Mouse (Mus musculus) testis, adult 2 months (tissue): ENCODE data around the gene Zfp280b. TPM values are rescaled to one million over a fixed set of nuclear protein-coding genes. Genes with fewer than 3 reads are reported as not detected.
"Not testable (repeated sequence)": the region's sequence is repeated elsewhere in the genome, so short reads cannot be mapped to it uniquely, and the experiment has no call there.

Experiments
- H3K27ac ChIP-seq: fragments of 200-500 bp; 2 replicates; pipeline ENCODE4 v1.5.1; 2012; ENCODE audit warnings: low read depth, low read length; ENCODE audit not compliant: control insufficient read depth, insufficient read depth
- H3K27me3 ChIP-seq: fragments of 200-500 bp; 2 replicates; pipeline ENCODE4 v1.6.1; 2012; ENCODE audit warnings: mild to moderate bottlenecking, low read length, moderate library complexity; ENCODE audit not compliant: control insufficient read depth, insufficient read depth
- H3K36me3 ChIP-seq: fragments of 200-500 bp; 2 replicates; pipeline ENCODE4 v1.6.1; 2012; ENCODE audit warnings: mild to moderate bottlenecking, low read length; ENCODE audit not compliant: control insufficient read depth, insufficient read depth
- H3K4me1 ChIP-seq: fragments of 200-500 bp; 2 replicates; pipeline ENCODE4 v1.6.1; 2012; ENCODE audit warnings: low read length; ENCODE audit not compliant: control insufficient read depth, insufficient read depth
- H3K4me3 ChIP-seq: fragments of 200-500 bp; 2 replicates; pipeline ENCODE4 v1.5.1; 2012; ENCODE audit warnings: low read depth, mild to moderate bottlenecking, low read length, moderate library complexity, mixed read lengths; ENCODE audit not compliant: control insufficient read depth
- CTCF ChIP-seq: fragments of 200-500 bp; IDR thresholded peaks from 2 replicates; pipeline ENCODE4 v1.5.1; 2012; ENCODE audit warnings: low read depth, mild to moderate bottlenecking, inconsistent platforms, low read length, moderate library complexity; ENCODE audit not compliant: control insufficient read depth, insufficient read depth, insufficient replicate concordance
- POLR2A ChIP-seq: fragments of 200-500 bp; IDR thresholded peaks from 2 replicates; pipeline ENCODE4 v1.6.1; 2012; ENCODE audit warnings: low read depth, mild to moderate bottlenecking, inconsistent platforms, low read length, moderate library complexity; ENCODE audit not compliant: control insufficient read depth
- polyA plus RNA-seq: library from polyadenylated mRNA; depleted of rRNA; stranded (reverse); fragments of >200 nt; gene quantifications from 2 replicates; pipeline ENCODE4 v1.2.3, GENCODE M21; 2012; rRNA removed

The Zfp280b gene
- polyA plus RNA-seq: 3.8 and 4.9 TPM in 2 replicates

GRCm38 (mm10) chr10:76032402-76033118, at the start of gene Zfp280b:
Gene Zfp280b (plus strand): TSS chr10:76032650.
- TF ChIP-seq CTCF: peak; percentile 33; the same call in 1 of the 2 replicates
- TF ChIP-seq POLR2A: peak; percentile 54; the same call in 1 of the 2 replicates
- peak within 1 kb of the TSS; percentile 72 for H3K27ac ChIP-seq
- H3K4me3 ChIP-seq: peak within 1 kb of the TSS; percentile 87
- no peaks in the 10 kb centered on the region for H3K27me3 ChIP-seq
- H3K4me1 ChIP-seq: peaks cover 5% of the 10 kb centered on the region
- no peaks in the 10 kb centered on the region for H3K36me3 ChIP-seq

- H3K4me1 ChIP-seq: no peaks in the 10 kb centered on the region
- H3K27me3 ChIP-seq: no peaks in the 10 kb centered on the region
- no peak for TF ChIP-seq POLR2A
- no peak for TF ChIP-seq CTCF
- H3K36me3 ChIP-seq: no peaks in the 10 kb centered on the region
- H3K4me3 ChIP-seq: no peak overlapping the region
- no peak overlapping the region for H3K27ac ChIP-seq
Observed at GRCm38 (mm10) chr10:75990430-75991042, 41.9 kb upstream of the Zfp280b start.

GRCm38 (mm10) chr10:75993616-75994240, 38.7 kb upstream of the Zfp280b start:
- Histone ChIP-seq H3K27me3 (no peaks in the 10 kb centered on the region), H3K4me3 (no peak overlapping the region), H3K4me1 (no peaks in the 10 kb centered on the region), H3K36me3 (no peaks in the 10 kb centered on the region), H3K27ac (no peak overlapping the region)
- no peak for TF ChIP-seq CTCF
- no peak for TF ChIP-seq POLR2A

- not testable (repeated sequence) for H3K27ac ChIP-seq, H3K36me3 ChIP-seq, H3K27me3 ChIP-seq, H3K4me3 ChIP-seq, H3K4me1 ChIP-seq
Observed at GRCm38 (mm10) chr10:75994531-75995210, 37.8 kb upstream of the Zfp280b start.

GRCm38 (mm10) chr10:75995463-75995862, 37.0 kb upstream of the Zfp280b start:
- no peaks in the 10 kb centered on the region for H3K27me3 ChIP-seq
- TF ChIP-seq POLR2A: no peak
- TF ChIP-seq CTCF: no peak; the same call in 1 of the 2 replicates
- no peaks in the 10 kb centered on the region for H3K36me3 ChIP-seq
- no peak overlapping the region for H3K4me3 ChIP-seq
- no peak overlapping the region for H3K27ac ChIP-seq
- no peaks in the 10 kb centered on the region for H3K4me1 ChIP-seq

GRCm38 (mm10) chr10:75996315-75996714, 36.1 kb upstream of the Zfp280b start:
- Histone ChIP-seq H3K36me3 (no peaks in the 10 kb centered on the region), H3K4me3 (no peak overlapping the region), H3K27ac (no peak overlapping the region), H3K27me3 (no peaks in the 10 kb centered on the region), H3K4me1 (no peaks in the 10 kb centered on the region)
- TF ChIP-seq POLR2A (no peak), CTCF (no peak)

- no peak overlapping the region for H3K4me3 ChIP-seq
- no peaks in the 10 kb centered on the region for H3K4me1 ChIP-seq
- H3K27ac ChIP-seq: no peak overlapping the region
- no peaks in the 10 kb centered on the region for H3K27me3 ChIP-seq
- no peaks in the 10 kb centered on the region for H3K36me3 ChIP-seq
- TF ChIP-seq POLR2A: no peak
- no peak for TF ChIP-seq CTCF
Observed at GRCm38 (mm10) chr10:76001160-76001559, 31.3 kb upstream of the Zfp280b start.
